ENCODE assay signal across 8 mouse cellular contexts in genomic region chr14:24081911-24082558, GRCm38 (mm10).
A peak's percentile ranks its signal among the peaks of the same experiment; 100 is the strongest.
DNase-seq lines count a peak whose midpoint lies in the region; ATAC-seq lines count a peak whose summit lies in the region.

No protein-coding gene starts in this region.

- no peak overlapping the region for H3K4me3 ChIP-seq in hindbrain, embryonic 11.5 days (ENCODE audit: low read depth, low read length)
- no peak overlapping the region for H3K4me3 ChIP-seq in stomach, embryonic 14.5 days (ENCODE audit: low read depth, low read length)

- H3K36me3 ChIP-seq in hindbrain, embryonic 11.5 days (ENCODE audit: control insufficient read depth, insufficient read depth, low read length), result no peaks in the 10 kb centered on the region
- H3K36me3 ChIP-seq in stomach, embryonic 14.5 days (ENCODE audit: control insufficient read depth, insufficient read depth, low read length), result no peaks in the 10 kb centered on the region

- ATAC-seq in hindbrain, embryonic 11.5 days (ENCODE audit: low FRiP score), result no peak
- no peak for ATAC-seq in stomach, embryonic 14.5 days (ENCODE audit: insufficient number of reproducible peaks, insufficient read depth, low FRiP score, low read depth)

- DNase-seq in cerebellum, postnatal 36 days, result peak; percentile 7 to 15
- no peak for DNase-seq in cerebellum, adult 11 months
- DNase-seq in fibroblast of lung, adult 2 months (ENCODE audit: low read depth), result peak; percentile 55
- DNase-seq in hindbrain, embryonic 11.5 days (ENCODE audit: low spot score), result peak; percentile 59
- DNase-seq in layer of hippocampus, postnatal 10 days (ENCODE audit: low spot score in 2 of 2), result peak; percentile 49 to 52
- DNase-seq in lung, postnatal 4 days, result peak; percentile 40 to 49
- DNase-seq in thymus, postnatal 14 days, result no peak

- H3K4me2 ChIP-seq in hindbrain, embryonic 11.5 days (replicated peaks; ENCODE audit: low read depth, low read length), result no peak overlapping the region
- peak overlapping the region; percentile 13; the same call in 1 of the 2 replicates for H3K4me2 ChIP-seq in stomach, embryonic 14.5 days (replicated peaks; ENCODE audit: low read depth, low read length)

- 30% methylated on average over 11 of the region's 11 CpGs for WGBS in hindbrain, embryonic 11.5 days
- WGBS in stomach, embryonic 14.5 days, result 28% methylated on average over 11 of the region's 11 CpGs

- H3K9ac ChIP-seq in hindbrain, embryonic 11.5 days (ENCODE audit: low read depth, low read length), result no peak overlapping the region
- H3K9ac ChIP-seq in stomach, embryonic 14.5 days (replicated peaks; ENCODE audit: low read depth, low read length), result no peak overlapping the region

- H3K27ac ChIP-seq in hindbrain, embryonic 11.5 days (ENCODE audit: low read depth, low read length), result no peak overlapping the region
- no peak overlapping the region for H3K27ac ChIP-seq in stomach, embryonic 14.5 days (ENCODE audit: low read length)

- H3K9me3 ChIP-seq in hindbrain, embryonic 11.5 days (ENCODE audit: control insufficient read depth, low read length), result no peaks in the 10 kb centered on the region
- H3K9me3 ChIP-seq in stomach, embryonic 14.5 days (ENCODE audit: control insufficient read depth, low read depth, low read length), result no peaks in the 10 kb centered on the region

- no peaks in the 10 kb centered on the region for H3K4me1 ChIP-seq in hindbrain, embryonic 11.5 days (replicated peaks; ENCODE audit: control insufficient read depth, insufficient read depth, low read length)
- no peaks in the 10 kb centered on the region for H3K4me1 ChIP-seq in stomach, embryonic 14.5 days (ENCODE audit: control insufficient read depth, insufficient read depth, low read length)

- H3K27me3 ChIP-seq in hindbrain, embryonic 11.5 days (ENCODE audit: control insufficient read depth, insufficient read depth, low read length), result no peaks in the 10 kb centered on the region
- H3K27me3 ChIP-seq in stomach, embryonic 14.5 days (ENCODE audit: control insufficient read depth, insufficient read depth, low read length), result no peaks in the 10 kb centered on the region

Comparison
In these comparisons a context has a peak if more than half of its experiments do, and no peak if none do; other contexts are left out.
1. DNase-seq: peak in cerebellum, postnatal 36 days (2 of 2), fibroblast of lung, adult 2 months (single experiment), hindbrain, embryonic 11.5 days (single experiment), layer of hippocampus, postnatal 10 days (2 of 2) and lung, postnatal 4 days (2 of 2); none in cerebellum, adult 11 months (single experiment) and thymus, postnatal 14 days (single experiment).